ENCODE assay signal across 10 mouse cellular contexts in genomic region chr1:164798471-164798922, GRCm38 (mm10). TPM values are rescaled to one million over a fixed set of nuclear protein-coding genes. Genes with fewer than 3 reads are reported as not detected.
DNase-seq lines count a peak whose midpoint lies in the region; ATAC-seq and TF ChIP-seq lines count a peak whose summit lies in the region.
"Had no signal": no experiment of that assay in that cellular context is flagged by ENCODE, and none has a peak within 500 bp of the region (broad histone marks: within the 10 kb centered on the region; RNA-seq: fewer than 3 reads in every experiment).

No protein-coding gene starts in this region.

- no peak overlapping the region for H3K27ac ChIP-seq in kidney, embryonic 15.5 days
- H3K27ac ChIP-seq in embryonic fibroblast, embryonic 13.5 days (ENCODE audit: insufficient read depth, low read length): peak overlapping the region; percentile 7; the same call in 1 of the 2 replicates
- H3K27ac ChIP-seq in olfactory bulb, adult 2 months (ENCODE audit: insufficient read depth, low read depth, low read length): peak overlapping the region; percentile 97

- H3K4me2 ChIP-seq in kidney, embryonic 15.5 days: no peak overlapping the region

- H3K4me3 ChIP-seq in kidney, embryonic 15.5 days (replicated peaks): no peak overlapping the region
- H3K4me3 ChIP-seq in embryonic fibroblast, embryonic 13.5 days (ENCODE audit: insufficient read depth, low read length): no peak overlapping the region
- no peak overlapping the region for H3K4me3 ChIP-seq in olfactory bulb, adult 2 months (ENCODE audit: insufficient read depth, low read depth, low read length)
- H3K4me3 ChIP-seq: megakaryocyte, embryonic 14.5 days had no signal

- peak; percentile 20 for DNase-seq in kidney, adult 18-20 months
- peak; percentile 77 for DNase-seq in heart, postnatal 25 days (ENCODE audit: low spot score)
- DNase-seq in layer of hippocampus, postnatal 14 days (ENCODE audit: low spot score in 2 of 2): no peak
- DNase-seq in left cerebral cortex, postnatal 36 days (ENCODE audit: low spot score in 2 of 2): no peak
- DNase-seq: embryo, embryonic 11 days had no signal

- no peaks in the 10 kb centered on the region for H3K27me3 ChIP-seq in kidney, embryonic 15.5 days

- intact Hi-C loops in heart, postnatal 25 days (cut with DNase I): no loop called here
- intact Hi-C loops in left cerebral cortex, postnatal 36 days (cut with DNase I): no loop called here

- 0 out of 2 replicates have a peak, but pooled peaks cover 4% of the 10 kb centered on the region for H3K4me1 ChIP-seq in kidney, embryonic 15.5 days
- no peaks in the 10 kb centered on the region for H3K4me1 ChIP-seq in embryonic fibroblast, embryonic 13.5 days (ENCODE audit: control insufficient read depth, insufficient read depth, low read length)
- H3K4me1 ChIP-seq in olfactory bulb, adult 2 months (ENCODE audit: control insufficient read depth, insufficient read depth, low read length): peaks cover 19% of the 10 kb centered on the region
- H3K4me1 ChIP-seq: megakaryocyte, embryonic 14.5 days had no signal

- 50% methylated on average over 1 of the region's 1 CpGs for WGBS in kidney, embryonic 15.5 days
- WGBS in olfactory bulb, adult 2 months: 35% methylated on average over 1 of the region's 1 CpGs

- no peaks in the 10 kb centered on the region for H3K36me3 ChIP-seq in kidney, embryonic 15.5 days

- ATAC-seq in kidney, embryonic 15.5 days (replicated peaks; ENCODE audit: low FRiP score): no peak
- no peak for ATAC-seq in granulocyte monocyte progenitor cell, adult 5-6 weeks (replicated peaks; ENCODE audit: poor library complexity, severe bottlenecking)

- no peak overlapping the region for H3K9ac ChIP-seq in kidney, embryonic 15.5 days

- TF ChIP-seq POLR2A in embryonic fibroblast, embryonic 13.5 days (IDR thresholded peaks at IDR 0.05; ENCODE audit: low read depth, low read length): no peak
- no peak for TF ChIP-seq POLR2A in olfactory bulb, adult 2 months (IDR thresholded peaks at IDR 0.05; ENCODE audit: insufficient read depth, low read depth, low read length)

- TF ChIP-seq CTCF in embryonic fibroblast, embryonic 13.5 days (IDR thresholded peaks at IDR 0.05; ENCODE audit: borderline replicate concordance, insufficient read depth, low read length): no peak
- no peak for TF ChIP-seq CTCF in olfactory bulb, adult 2 months (IDR thresholded peaks at IDR 0.05; ENCODE audit: insufficient read depth, low read depth, low read length)

- H3K9me3 ChIP-seq in kidney, embryonic 15.5 days (replicated peaks): no peaks in the 10 kb centered on the region
- H3K9me3 ChIP-seq: megakaryocyte, embryonic 14.5 days had no signal

RNA-seq across cellular contexts. Expression of gene Dpt, which starts 2.1 kb away (rescaled TPM):
- 3.9 and 6.0 TPM in 2 replicates for polyA plus RNA-seq in kidney, embryonic 15.5 days (2015; fragmentation: Nextera tagmentation; extraction: Ambion mirVana)
- polyA plus RNA-seq in embryonic fibroblast, embryonic 13.5 days (2011; ENCODE audit: insufficient read length, low read depth, missing spikeins): 21.8 and 45.9 TPM in 2 replicates
- total RNA-seq in heart, postnatal 25 days (2021): 100 to 1,000 TPM; 116 to 125 TPM
- not detected in 2 replicates for polyA plus RNA-seq in olfactory bulb, adult 2 months (2012; ENCODE audit: insufficient read depth, insufficient read length, low replicate concordance, missing spikeins)
- total RNA-seq in layer of hippocampus, postnatal 14 days (2021): under 1 TPM; 0.44 to 0.64 TPM
- total RNA-seq in left cerebral cortex, postnatal 36 days (2021): under 1 TPM; 0.30 to 0.45 TPM
- total RNA-seq in granulocyte monocyte progenitor cell, adult 5-6 weeks (2014; fragmentation: Nextera tagmentation): not detected in 2 replicates
- not detected in 2 replicates for total RNA-seq in granulocyte monocyte progenitor cell, adult 5-6 weeks (2017)

Comparison
In these comparisons a context has a peak if more than half of its experiments do, and no peak if none do; other contexts are left out.
1. DNase-seq: peak in kidney, adult 18-20 months (single experiment) and heart, postnatal 25 days (single experiment); none in layer of hippocampus, postnatal 14 days (0 of 2) and left cerebral cortex, postnatal 36 days (0 of 2).
2. RNA of gene Dpt, which starts 2.1 kb away (total RNA-seq): 116 to 125 TPM in heart, postnatal 25 days; 0.44 to 0.64 TPM in layer of hippocampus, postnatal 14 days, 0.30 to 0.45 TPM in left cerebral cortex, postnatal 36 days and not detected in granulocyte monocyte progenitor cell, adult 5-6 weeks; every median in the first group is over 10 times any median in the second.